Mouse (Mus musculus): Measurements from ENCODE around the gene Hdac11.
"Not testable (repeated sequence)": the region's sequence is repeated elsewhere in the genome, so short reads cannot be mapped to it uniquely, and the experiment has no call there.

Hdac11 gene

DNA sequence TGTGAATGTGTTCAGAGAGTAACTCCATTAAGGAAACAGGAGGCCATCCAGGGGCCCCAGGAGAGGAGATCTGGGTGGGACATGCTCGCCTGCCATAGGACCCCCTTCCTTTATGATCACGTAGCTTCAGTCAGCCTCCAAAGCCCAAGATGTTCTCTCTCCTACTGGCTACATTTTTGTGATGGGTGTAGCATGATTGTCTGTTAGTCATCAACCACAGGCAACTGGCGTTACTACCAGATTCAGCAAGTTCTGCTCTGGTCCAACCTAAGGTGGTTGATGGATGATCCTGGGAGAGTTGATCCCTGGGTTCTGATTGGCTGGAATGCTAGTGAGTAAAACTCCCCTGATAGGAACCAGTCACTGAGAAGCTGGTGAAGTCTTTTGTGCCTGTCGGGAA is 46.1 kb downstream of the Hdac11 start:
- no peak for DNase-seq (ENCODE audit: low spot score)

DNA sequence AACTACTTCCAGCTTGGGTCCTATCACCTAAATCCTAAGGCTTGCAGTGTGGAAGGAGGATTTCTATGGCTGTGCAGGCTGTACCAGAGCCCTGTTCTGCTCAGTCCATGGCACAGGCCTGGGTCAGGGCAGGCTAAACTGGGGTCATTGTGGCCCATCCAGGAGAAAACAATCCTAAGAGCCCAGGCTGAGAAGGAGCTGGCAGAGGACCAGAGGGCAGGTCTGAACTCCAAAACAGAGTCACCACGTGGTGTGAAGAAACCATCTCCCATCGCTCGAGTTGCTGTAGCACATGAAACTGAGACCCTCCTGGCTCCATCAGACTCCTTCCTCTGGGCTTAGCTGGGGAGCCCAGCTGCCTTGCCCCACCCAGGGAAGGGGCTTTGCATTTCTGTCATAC is 48.9 kb downstream of the Hdac11 start:
- DNase-seq (ENCODE audit: low spot score) = no peak

DNA sequence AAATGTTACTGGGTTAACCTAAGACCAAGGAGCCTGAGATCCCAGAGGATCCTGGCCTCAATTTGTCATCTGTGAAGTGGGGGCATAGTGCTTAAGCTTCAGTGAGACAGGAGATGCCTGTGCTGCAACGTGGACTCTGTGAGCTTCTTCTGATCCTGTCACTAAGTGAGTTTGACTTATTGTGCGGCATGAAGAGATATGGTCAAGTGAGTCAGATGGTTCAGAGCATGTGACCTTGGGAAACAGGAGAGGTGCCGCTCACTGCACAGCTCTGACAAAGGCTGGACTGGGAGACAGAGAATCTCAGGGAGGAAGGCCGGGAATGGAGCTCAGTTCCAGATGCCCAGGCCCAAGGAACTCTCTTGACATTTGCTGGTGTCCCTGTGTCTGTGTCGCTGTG is 49.3 kb downstream of the Hdac11 start:
- DNase-seq (ENCODE audit: low spot score) = no peak

DNA sequence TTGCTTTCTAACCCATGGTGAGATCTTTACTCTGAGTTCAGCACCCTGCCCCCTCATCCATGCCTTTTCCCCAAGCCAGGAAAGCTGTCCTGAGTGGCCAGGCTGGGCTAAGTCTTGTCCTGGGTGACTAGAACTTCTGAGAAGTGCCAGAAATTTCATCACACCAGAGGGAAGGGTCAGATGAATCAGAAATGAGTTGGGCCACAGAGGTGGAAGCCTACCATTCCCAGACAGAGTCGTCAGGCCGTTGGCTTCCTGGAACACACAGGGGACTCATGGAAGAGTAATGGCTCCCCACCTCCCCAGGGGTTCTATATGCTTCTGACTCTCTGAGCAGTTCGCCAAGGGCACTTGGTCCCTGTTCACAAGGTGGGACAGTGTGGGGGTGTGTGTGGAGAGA is 51.0 kb downstream of the Hdac11 start:
- DNase-seq (ENCODE audit: low spot score) = no peak

DNA sequence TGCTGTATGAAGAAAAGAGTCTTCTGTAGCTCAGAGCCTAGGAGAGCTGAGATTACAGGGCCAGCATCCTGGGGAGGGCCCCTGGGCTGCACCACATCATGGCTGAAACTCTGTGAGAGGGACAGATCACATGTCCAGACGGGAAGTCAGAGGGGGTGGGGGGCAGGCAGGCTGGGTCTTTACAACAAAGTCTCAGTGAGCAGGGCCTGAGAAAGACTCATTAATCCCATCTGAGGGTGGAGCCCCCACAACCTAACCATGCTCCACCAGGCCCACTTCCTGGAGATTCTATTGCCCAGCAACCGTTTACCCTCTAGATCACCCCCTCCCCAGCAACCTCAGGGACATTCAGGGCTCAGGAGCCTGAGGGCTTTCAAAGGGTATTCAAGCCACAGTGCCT is 53.3 kb downstream of the Hdac11 start:
- DNase-seq (ENCODE audit: low spot score) = no peak

DNA sequence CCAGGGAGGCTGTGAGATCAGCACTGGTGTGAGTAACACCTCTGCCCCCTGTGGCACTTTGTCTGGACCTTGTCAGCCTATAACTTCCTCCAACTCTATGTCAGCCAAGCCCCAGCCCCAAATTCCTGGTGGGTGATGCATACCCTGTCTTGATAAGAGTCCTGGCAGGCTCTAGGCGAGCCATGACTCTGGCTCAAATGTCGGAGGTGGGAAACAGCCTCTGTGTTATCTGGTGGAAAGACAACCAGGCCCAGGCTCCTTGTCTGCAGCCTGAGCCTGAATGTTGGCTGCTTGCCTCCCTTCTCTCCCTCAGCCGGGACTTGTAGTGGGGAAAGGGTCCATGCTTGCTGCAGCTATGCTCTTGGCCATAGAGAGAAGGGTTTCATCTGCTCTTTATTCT is 54.4 kb downstream of the Hdac11 start:
- DNase-seq (ENCODE audit: low spot score) = no peak

DNA sequence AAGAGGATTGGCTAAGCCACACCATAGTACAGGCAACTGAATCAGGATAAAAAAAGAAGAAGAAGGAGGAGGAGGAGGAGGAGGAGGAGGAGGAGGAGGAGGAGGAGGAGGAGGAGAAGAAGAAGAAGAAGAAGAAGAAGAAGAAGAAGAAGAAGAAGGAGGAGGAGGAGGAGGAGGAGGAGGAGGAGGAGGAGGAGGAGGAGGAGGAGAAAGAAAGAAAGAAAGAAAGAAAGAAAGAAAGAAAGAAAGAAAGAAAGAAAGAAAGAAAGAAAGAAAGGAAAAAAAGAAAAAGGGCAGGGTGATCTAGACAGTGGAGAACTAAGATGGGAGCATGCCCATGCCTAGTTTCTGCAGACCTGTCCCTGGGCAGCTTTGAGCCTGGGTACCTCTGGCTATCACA is 55.7 kb downstream of the Hdac11 start, which contains the start of gene Fbln2:
Gene Fbln2, plus strand, starts transcription at position 301 of the 400 bp plus-strand sequence.
- DNase-seq (ENCODE audit: low spot score) = not testable (repeated sequence)

DNA sequence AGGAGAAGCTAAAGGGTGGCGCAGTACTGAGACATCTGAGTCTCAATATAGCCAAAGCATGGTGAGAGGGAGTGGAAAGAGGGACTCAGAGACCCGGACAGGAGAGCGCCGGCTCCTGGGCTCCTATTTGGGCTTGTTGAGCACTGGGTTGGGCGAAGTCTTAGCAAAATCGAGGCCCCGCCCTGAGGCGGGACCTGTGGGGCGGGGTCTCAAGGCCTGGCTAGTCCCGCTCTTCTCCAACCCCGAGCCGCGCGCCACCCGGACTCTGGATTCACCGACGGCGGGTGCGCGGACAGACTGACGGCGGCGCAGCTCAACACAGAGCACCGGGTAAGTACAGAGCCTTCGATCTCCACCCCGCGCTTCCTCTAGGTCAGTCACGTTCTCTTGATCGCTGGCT is 56.1 kb downstream of the Hdac11 start:
- DNase-seq (ENCODE audit: low spot score) = no peak

DNA sequence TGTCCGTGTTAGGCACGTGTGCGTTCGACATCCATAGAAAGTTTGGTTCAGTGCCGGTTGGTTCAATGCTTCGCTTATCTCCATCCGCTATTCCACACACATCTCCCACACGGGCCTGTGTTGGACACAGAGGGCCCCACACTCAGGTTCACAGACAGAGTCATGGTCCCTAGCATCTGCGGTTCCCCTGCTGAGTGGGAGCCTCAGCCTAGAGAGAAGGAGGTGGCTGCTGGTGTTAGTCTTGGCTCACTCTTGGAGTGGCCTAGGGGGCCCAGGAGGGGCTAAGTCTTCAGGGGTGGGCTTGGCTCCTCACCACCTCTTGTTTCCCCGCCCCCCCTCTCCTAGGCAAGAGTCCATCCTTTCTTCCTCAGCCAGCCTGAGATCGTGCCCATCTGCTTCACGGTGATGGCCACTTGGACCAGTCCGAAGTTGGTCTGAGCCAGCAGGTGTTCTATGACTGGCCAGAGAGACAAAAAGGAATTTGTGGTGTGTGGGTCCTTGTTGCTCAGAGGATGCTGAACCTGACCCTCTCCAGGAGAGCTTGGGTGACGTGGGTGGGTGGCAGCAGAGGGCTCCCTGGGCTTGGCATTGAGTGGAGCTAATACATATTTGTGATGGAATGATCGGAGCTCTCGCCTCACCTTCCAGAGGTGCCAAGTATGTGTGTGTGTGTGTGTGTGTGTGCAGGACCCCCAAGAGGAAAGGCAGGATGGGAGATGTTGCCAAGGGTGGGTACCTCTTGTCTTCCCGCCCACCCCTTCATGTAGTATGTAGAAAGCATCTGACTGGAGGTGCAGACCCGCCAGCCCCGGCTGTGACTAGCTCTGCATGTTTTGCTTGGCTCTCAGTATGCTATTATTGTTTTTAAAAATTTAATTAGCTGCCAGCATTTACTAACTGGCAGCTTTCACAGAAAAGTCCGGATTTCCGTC is 57.1 kb downstream of the Hdac11 start:
- no peak for DNase-seq (ENCODE audit: low spot score)

DNA sequence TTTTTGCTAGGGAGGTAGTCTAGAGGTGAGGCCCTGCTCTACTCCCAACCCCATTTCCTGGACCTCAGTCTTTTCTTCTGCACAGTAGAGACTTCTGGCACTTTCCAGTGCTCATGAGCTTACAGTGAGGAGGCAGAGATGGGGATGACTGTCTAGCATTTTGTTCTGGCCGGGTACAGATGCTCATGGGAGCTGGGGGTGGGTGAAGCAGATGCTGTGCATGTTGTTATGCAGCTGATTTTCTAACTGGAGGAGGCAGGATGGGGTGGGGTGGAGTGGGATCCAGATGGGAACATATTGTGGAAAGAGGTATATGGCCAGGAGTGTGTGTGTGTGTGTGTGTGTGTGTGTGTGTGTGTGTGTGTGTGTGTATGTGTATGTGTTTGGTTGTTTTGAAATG is 59.0 kb downstream of the Hdac11 start:
- no peak for DNase-seq (ENCODE audit: low spot score)

DNA sequence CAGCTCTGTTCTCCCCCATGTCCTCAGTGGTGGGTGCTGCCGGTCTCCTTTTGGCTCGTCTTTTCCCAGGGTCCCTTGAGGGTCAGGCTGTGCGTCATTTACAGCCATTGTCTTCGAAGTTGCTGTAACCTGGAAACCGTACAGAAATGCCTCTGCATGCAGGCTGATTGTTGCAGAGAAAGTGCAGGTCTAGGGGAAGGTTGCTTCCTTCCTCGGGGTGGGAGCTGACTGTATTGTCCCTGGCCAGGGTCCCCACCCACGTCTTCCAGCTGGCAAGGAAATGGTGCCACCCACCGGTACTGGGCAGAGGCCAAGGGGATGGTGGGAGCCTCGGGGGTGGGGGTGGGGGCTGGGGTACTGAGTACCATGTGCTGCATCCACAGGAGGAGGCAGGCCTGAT is 62.0 kb downstream of the Hdac11 start:
- no peak for DNase-seq (ENCODE audit: low spot score)

DNA sequence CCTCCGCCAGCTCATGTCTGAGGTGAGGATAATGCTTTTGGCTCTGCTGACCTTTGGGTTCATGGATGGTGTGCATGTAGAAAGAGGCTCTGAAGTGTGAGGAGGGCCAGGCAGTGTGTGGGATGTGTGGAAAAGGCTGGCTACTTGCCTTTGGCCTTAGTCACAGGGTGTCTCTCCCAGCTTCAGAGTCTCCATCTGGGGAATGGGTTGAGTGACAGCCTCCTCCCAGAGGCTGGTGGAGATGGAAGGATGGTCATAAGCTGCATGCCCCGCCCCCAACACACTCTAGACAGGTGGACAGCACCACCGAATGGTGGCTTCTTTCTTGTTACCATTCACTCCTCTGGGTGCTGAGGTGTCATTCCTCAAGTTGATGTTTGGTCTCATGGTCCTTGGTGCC is 62.4 kb downstream of the Hdac11 start:
- DNase-seq (ENCODE audit: low spot score) = no peak

DNA sequence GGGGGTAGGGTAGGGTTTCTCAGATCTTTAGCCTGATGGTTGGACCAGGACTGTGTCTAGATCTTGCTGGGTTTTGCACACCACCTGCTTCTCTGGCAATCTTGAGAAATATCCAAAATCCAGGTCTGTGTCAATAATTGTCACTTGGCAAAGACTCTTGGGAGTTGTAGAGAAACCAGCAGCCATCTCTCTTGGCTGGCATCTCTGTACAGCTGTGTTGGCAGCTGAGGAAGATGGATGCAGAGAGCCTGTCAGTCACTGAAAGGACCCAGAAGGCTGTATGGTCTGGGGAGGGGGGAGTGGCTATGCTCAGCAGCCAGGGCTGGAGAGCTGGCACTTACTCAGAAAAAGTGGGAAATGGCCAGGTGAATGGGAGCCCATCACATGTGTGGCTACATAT is 63.6 kb downstream of the Hdac11 start:
- no peak for DNase-seq (ENCODE audit: low spot score)

DNA sequence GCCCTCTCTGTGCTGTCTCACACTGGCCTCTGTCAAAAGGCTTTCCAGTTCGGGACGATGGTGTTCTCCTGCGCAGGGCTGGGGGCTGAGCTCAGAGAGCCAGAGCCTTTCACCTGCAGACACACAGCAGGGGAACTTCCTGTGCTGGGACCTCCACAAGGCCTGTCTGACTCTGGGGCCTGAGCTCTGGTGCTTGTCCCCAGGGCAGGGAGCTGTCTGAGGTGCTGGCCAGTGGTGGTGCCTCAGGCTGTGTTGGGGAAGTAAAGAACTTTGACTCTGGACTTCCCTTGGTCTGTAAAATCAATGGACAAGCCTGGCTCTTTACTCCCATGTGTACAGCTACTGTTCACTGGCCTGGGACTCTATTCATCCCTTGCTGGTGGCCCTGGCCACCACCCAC is 64.6 kb downstream of the Hdac11 start:
- no peak for DNase-seq (ENCODE audit: low spot score)

DNA sequence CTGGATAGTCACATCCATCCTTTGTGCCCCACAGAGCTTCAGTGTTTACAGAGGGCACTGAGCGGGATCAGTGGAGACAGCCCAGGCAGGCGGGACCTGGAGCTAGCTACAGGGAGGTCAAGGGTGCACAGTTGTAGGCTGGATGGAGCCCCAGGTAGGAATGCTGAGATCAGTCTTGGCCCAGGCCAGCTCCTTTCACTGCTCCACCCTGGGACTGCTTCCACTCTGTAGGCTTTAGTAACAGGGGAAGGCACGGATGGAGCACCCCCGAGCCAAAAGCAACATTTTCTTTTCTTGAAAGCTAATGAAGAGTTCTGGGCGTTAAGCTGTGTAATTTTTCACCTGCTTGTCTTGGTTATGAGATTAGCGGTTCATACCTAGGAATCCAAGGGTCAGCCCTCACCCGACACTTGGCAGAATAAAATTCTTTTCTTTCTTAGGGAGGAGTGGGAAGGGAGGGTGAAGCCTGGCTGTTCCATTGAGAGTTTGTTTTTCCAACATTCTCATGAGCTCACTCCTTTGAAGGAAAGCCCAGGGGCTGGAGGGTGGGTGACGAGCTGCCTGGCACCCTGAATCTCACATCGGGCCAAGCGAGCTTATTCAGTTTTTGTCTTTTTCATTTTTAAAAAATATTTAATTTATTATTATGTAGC is 66.4 kb downstream of the Hdac11 start:
- no peak for DNase-seq (ENCODE audit: low spot score)
